Mouse (Mus musculus): Measurements from ENCODE around the gene Wasf2.

Wasf2 gene

DNA sequence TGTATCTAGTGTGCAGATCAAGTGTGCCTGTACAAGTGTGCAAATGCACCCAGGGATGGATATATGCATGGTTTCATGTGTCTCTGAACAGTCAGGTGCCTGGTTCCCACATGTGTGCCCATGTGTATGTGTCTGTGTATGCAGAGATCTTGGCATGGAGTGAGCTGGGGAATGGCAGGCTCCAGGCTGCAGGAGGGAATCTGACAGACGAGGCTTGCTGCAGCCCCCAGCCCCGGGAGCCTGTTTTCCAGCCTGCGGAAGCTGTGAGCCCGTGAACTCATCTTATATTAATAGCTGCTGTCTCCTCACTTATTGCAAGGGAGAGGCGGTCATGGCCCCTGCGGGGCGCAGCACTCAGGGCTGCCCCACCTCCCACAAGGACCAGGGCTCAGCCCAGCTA lies 74.1 kb downstream of the Wasf2 start:
- no peak for DNase-seq

DNA sequence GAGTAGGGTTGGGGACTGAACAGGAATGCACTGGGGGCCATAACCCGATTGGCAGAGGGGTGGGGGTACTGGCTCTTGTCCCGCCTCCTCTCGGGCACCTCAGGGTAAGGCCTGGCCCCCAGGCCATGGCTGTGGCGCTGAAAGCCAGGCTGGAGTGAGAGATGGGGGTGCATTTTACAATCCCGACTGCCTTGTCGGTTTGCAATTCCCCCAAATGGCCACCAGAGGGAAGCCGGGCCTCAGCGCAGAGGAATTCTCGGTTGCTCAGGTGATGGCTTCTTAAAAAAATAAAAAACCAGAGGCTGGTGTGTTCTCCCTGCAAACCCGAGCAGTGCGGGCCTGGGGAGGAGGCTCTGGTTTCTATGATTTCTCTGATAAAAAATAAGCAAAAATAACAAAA lies 79.1 kb downstream of the Wasf2 start:
- peak; percentile 71 for DNase-seq

DNA sequence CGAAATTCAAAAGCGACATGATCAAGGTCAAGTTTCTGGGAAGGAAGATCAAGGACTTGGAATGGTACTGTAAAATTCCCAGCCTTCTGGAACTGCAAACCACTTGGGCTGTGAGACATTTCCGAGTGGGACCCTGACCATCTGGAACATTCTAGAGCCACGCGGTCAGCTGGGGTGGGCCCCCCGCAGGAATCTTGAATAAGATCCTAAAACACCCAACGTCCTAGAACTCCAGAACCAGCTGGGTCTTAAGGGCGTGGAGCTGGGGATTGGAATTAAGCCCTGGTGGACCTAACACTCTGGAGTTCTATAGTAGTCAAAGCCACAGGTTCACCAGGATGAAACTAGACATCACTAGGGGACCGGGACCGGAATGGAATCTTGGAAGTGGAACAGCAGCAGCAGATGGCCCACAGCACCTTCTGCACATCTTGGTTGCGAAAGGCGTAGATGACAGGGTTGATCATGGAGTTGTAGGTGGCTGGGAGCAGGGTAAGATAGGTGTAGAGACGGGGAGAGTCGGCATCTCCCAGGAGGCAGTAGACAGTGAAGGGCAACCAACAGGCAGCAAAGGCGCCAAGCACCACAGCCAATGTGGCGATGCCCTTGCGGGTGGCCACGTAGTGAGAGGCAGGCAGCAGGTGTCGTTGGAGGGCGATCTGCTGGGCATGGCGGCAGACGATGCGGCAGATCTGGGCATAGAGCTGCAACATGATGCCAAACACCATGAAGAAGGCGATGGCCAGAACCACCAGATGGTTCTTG lies 79.9 kb downstream of the Wasf2 start:
- peak; percentile 58 for DNase-seq

DNA sequence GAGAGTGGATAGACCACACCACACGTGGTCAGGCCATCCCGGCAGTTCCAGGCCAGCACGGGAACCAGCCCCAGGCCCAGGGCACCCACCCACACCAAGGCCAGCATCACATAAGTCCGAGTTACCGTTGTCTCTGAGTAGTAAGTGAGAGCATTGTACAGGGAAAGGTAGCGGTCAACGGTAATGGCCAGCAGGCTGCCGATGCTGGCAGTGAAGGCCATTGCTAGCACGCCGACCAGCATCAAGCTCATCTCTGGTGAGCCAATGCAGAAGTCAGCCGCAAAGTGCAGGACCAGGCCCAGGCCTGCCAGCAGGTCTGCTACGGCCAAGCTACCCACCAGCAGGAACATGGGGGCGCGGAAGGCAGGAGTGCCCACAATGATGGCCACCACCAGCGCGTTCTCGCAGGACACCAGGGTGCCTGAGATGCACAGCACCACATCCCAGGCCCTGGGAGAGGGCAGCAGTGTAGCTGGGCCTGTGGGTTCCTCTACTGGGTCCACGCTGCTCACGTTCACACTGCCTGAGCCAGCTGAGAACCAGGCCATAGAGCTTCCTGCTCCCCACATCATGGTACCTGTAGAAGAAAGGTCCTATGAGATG lies 80.6 kb downstream of the Wasf2 start:
- DNase-seq = peak; percentile 49

DNA sequence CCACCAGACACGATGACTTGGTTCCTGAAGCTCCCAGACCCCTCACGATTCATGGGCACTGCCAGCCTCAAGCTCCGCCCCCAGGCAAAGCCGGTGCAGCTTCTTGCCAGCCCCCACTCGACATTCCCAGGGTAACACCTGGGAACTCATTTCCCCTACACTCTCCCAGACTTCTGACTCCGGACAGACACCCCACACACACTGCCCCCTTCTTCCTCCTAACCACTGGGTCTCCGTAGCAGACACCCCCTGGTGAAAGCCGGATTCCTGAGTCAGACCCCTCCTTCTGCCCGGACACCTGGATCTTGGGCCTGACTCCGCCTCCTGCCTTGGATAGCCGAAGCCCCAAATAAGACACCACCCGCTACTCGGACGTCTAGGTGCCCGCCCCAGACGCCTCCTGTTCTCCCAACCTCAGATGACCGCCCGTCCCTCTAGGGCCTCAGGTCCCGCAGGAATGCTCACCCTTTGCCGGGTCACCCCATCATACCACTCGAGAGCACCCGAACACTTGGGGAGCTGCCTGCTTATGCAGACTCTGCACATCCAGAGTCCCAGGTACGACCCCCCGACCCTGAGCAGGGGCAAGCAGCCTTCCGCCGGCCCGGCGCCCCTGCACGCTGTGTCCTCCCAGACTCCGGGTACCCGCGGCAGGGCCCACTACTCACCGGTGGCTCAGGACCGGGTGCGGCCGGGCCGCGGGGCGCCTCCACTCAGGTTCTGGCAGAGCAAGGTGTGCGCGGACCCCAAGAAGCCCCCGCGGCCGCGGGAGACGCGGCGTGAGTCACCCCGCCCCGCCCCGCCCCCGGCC lies 81.7 kb downstream of the Wasf2 start, which contains the start of the genes Cd164l2 and Gpr3:
TSS of gene Cd164l2 (plus strand) at position 381 of the 811 bp plus-strand sequence.
TSS of gene Gpr3 (minus strand) at position 786 of the 811 bp plus-strand sequence.
- DNase-seq = peak; percentile 65

DNA sequence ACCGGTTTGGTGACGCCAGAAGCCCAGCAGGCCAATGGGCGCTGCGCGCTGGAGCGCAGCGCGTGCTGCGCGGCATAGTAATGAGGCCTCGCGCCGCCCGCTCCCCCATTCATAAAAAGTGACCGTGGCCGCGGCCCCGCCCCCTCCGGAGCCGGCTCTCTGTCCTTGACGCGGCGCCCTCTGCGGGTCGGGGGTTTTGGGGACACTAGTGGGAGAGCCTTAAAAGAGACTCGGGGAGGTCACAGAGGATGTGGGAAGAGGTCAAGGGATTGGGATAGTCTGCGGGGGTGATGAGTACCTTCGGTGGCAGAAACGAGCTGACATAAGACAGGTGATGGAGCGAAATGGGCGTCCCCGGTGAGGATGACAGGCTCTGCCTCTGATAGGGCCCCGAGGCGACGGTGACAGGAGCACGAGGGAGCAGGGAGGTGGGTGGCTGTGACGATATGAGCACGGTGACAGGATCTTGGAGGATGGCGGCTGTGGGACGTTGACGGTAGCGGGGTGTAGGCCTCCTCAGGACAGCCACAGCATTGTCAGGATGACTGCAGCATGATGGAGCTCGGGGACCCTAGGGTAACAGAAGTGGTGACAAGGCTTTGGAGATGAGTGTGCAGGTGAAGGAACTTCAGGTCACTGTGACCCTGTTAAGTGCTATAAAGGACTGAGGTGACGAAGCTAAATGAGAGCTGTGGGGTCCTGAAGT lies 82.4 kb downstream of the Wasf2 start:
- DNase-seq = peak; percentile 85

DNA sequence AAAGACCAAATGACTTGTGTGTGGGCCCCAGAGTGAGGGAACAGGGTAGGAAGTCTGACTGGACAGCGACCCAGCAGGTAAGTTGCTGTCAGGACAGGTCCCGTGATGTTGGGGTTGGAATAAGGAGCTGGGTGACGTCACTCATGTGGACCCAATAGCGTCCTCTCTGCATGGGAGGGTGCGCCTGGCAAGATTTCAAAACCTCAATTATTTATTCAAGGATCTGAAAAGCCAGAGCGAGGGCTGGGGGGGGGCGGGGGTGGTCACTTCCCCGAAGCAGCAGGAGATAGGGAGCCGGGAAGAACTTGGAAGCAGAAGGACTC lies 82.9 kb downstream of the Wasf2 start:
- peak; percentile 68 for DNase-seq

DNA sequence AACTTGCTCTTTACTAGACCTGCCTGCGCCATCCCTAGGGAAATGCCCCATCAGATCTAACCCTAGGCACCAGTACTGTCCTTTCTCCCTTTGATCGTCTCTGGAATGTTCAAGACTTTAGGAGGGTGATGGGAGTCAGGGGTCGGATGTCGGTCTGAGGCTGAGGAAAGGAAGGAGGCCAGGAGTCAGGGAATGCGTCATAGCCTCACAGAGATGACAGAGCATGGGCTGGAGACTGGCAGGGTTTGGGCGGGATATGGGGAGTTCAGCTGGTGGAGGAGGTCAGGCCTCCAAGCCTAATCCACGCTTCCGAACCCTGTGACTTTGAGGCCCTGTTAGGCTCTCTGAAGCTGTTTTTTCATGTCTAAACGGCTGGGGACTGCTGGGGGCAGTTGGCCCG lies 83.4 kb downstream of the Wasf2 start:
- DNase-seq = peak; percentile 41

DNA sequence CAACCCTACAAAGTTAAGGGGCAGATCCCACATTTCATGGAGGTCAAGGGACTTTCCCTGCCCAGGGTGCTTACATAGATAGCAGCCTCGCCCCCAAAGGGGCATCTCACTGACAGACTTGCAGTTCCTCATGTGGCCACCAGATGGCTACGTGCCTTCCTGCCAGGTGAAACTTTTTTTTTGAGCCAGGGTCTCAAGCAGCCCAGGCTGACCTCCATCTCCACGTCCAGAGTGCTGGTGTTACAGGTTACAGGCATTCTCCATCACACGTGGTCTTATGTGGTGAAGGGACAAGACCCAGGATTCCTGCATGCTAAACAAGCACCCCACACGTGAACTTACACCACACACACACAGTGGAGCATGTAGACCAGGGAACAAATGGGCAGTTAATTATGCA lies 87.3 kb downstream of the Wasf2 start:
- peak; percentile 60 for DNase-seq

DNA sequence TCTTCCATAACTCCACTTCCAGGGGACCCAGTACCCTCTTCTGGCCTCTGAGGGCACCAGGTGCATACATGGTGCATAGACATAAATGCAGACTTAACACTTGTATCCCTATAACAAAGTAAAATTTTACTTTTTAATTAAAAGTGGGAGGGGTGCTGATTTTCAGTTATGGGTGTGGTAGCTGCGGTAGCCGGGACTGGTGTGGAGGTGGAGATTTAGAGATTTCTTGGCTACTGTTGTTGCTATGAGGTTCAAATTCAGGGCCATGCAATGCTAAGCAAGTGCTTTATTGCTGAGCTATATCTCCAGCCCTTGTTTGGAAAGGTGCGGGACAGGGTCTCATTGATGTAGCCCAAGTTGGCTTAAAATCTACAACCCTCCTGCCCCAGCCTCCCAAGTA lies 88.4 kb downstream of the Wasf2 start:
- DNase-seq = no peak

DNA sequence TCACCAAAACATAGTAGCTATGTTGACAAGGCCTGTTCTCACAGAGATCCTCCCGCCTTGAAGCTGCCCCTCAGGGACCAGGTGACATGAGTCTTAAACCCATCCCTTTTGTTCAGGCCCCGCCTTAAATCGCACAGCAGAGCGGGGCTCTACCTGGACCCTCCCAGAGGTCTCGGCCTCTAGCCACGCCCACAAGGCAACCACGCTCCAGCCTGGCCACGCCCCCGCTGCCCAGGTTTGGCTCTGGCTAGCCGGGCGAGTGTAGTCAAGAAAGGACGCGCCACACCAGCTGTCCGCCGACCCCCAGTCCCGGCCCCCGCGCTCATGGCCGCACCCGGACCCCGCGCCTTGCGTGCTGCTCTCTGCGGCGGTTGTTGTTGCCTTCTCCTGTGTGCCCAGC lies 90.4 kb downstream of the Wasf2 start:
- DNase-seq = no peak

DNA sequence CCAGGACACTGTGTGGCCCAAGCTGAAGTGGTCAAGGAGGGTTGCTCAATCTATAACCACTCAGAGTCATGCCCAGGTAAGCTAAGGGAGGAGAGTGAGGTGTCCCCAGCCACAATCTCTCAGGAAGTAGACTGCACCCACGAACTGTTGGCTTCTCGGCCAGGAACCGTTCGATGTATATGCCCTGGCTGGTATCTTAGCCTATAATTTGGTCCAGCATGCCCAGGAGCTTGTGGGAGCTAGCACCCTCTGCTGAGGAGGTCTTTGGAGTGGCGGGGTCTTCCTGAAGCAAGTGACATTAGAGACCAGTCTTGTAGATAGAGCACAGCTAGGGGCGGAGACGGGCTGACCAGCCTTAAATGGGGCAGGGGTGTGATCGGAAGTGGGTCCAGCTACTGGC lies 91.4 kb downstream of the Wasf2 start:
- no peak for DNase-seq

DNA sequence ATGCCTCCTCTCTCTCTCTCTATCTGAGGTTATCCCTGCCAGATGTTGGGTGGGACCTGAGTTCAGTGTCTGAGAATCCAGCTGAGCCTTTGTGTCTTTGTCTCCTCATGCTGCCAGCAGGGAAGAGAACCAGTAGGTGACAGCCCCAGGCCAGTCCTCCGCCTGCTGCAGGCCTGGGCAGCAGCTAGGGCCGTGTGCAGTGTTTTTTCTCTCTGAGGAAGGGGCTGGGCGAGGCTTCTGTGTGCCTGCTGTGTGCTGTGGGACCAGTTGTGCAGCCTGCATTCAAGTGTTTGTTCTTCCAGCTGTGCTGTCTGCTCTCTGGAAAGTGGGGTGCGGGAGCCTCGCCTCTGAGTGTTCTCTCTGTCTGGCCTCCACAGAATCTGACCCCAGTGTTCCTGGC lies 93.6 kb downstream of the Wasf2 start:
- DNase-seq = no peak

DNA sequence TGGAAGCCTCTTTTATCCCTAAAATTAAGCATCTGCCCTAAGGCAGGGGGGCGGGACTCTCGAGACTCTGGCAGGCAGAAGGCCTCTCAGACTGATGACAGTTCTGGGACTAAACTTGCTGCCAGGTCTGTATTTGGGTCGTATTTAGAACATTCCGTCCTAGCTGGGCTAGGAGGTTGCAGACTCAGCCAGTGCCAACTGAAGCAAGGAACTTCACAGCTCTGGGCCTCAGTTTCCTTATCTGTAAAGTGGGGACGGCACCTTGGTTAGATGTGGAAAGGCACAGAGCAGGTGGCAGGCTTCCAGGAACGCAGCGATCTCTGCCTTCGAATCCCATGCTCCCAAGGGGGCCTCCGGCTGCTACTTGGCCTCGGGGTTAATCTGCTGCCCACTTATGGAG lies 95.8 kb downstream of the Wasf2 start:
- DNase-seq = no peak

DNA sequence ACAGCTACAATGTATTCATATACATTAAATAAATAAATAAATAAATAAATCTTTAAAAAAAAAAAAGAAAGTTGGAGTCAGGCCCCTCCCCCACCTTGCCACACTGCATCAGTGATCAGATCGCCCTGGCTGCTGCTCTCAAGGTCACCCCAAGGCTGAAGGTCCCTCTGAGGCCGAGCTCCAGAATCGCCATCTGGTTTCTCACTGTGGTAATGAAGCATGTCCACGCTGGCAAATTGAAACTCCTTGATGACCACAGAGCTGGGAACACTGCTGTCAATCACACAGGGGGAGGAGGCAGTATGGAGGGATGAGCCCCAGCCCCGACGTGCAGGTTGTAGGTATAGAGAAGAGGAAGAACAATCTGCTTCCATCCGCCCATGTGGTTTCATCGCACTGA lies 97.3 kb downstream of the Wasf2 start:
- no peak for DNase-seq

DNA sequence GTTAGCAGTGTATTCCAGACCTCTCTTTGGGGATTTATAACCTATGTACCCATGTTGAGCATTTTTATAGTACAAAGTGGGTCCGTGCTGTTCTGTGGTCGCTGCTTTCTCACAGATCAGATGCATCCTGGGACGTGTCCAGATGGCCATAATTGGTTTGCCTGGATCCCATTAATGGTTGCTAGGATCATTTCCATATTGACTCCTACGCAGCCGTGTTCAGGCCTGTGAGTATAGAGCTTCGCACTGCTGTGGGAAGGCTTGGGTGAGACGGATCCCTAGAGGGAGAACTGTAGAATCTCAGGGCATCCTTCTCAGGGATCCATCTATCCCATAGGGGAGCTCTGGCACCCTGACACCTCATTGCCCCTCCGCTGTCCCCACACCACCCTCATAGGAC lies 99.3 kb downstream of the Wasf2 start:
- no peak for DNase-seq

DNA sequence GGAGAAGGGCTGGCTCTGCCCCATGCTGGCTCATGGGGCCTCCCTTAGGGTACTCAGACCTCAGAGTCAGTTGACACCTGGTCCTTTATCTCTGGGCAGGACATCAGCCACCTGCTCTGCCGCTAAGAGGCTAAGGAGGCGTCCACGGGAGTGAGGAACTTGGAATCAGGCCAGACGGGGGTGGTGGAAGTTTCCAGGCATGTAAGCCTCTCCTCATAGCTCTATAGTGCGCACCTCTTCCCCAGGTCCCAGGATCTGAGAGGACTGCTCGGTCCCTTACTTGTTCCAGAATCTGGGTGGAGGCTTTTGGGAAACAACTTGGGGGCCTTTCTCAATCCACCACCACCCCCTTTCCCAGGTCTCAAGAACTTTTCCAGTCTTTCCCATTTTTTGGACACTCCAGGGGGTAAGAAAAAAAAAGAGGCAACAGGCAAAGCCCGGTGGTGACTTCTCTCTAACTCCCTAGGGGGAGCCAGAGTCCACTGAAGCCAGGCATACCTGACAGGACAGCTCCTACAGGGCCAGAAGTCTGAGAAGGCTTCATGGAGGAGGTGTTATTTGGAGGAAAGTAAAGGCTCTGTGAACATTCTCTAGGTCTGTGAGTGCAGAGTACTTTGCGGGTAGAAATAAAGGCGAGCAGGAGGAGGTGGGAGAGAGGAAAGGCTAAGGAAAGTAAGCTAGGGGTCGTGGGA lies 103.1 kb downstream of the Wasf2 start:
- no peak for DNase-seq

DNA sequence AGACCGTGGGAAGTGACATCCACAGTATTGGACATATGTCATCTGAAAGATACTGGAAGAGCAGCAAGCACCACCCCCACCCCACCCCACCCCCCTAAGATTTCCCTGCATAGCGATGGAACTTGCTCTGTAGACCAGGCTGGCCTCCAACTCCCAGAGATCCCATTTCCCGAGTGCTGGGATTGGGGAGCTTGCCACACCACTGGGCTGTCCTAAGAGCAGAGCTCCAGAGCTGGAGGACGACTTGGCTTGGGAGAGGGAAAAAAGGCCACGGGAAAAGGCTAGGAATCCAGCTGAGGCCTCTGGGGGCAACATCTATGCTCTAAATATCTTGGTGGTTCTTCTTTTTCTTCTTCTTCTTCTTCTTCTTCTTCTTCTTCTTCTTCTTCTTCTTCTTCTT lies 104.5 kb downstream of the Wasf2 start:
- DNase-seq = no peak

DNA sequence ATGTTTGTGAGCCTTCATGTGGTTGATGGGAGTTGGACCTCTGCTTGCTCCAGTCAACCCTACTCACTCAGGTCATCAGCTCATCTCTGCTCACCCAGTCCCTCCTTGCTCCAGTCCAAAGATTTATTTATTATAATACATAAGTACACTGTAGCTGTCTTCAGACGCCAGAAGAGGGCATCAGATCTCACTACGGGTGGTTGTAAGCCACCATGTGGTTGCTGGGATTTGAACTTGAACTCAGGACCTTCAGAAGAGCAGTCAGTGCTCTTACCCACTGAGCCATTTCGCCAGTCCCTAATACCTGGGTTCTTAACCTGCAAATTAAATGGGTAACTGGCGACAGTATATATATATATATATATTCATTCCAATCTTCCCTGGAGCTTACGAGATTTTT lies 105.1 kb downstream of the Wasf2 start:
- no peak for DNase-seq

DNA sequence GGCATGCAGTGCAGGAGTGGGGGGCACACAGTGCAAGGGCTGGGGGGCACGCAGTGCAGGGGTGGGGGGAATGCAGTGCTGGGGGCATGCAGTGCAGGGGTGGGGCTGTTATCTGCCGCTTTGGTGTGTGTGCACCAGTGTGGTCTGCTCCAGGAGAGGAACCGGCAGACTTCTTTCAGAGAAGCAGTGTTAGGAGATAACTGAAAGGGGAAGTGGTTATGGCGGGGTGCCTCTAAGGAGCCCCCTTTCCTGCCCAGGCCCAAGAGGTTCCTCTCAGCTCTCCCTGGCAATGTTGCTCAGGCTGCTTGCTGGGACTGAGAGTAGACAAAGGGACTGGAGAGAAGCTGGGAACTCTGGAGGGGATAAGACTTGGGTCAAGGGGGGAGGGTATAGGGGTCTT lies 107.6 kb downstream of the Wasf2 start:
- DNase-seq = no peak

DNA sequence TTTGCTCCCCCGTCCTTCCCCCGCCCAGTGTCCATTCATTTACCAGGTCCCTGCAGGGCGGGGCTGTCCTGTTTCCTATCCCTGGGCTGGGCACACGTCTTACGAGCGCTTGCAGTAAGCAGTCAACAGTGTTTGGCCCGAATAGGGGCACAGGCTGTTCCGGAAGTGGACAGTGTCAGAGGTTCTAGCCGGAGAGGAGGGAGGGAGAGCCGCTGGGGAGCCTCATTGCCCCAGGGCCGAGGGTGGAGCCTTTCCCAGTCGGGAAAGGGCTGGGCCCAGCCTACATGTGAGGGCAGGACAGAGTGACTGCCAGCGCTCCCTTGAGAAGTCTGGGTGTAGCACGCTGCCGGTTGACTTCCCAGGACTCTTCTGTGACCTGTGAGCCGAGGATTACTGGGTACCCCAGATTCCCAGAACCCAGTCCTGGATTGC lies 110.2 kb downstream of the Wasf2 start, which contains the start of gene Map3k6:
TSS of gene Map3k6 (plus strand) at position 329 of the 432 bp plus-strand sequence.
- no peak for DNase-seq

Measured in cerebellum, adult 11-12 months (tissue).